Mouse (Mus musculus) E14TG2a.4 (cell line): ENCODE measurements around the gene Bmp8b.

Experiments used
- H3K27me3 ChIP-seq: 2 replicates; pipeline ENCODE4 v1.6.1; 2014; ENCODE audit warnings: low read length, control low read depth; ENCODE audit not compliant: insufficient read depth
- H3K36me3 ChIP-seq: 2 replicates; pipeline ENCODE4 v1.6.1; 2014; ENCODE audit warnings: low read length, control low read depth; ENCODE audit not compliant: insufficient read depth
- H3K4me1 ChIP-seq: replicated peaks from 2 replicates; pipeline ENCODE4 v1.6.1; 2014; ENCODE audit warnings: low read depth, low read length, control low read depth
- H3K4me3 ChIP-seq: replicated peaks from 2 replicates; pipeline ENCODE4 v1.5.1; 2014; ENCODE audit warnings: mild to moderate bottlenecking, low read length
- H3K9me3 ChIP-seq: 2 replicates; pipeline ENCODE4 v1.6.1; 2014; ENCODE audit warnings: low read length, control low read depth
- CTCF ChIP-seq: conservative IDR thresholded peaks from 2 replicates; pipeline ENCODE4 v1.5.1; 2014; ENCODE audit warnings: low read length
- NANOG ChIP-seq: IDR thresholded peaks from 2 replicates; pipeline ENCODE4 v1.6.1; 2014; ENCODE audit warnings: borderline replicate concordance, low read length, mixed read lengths
- POU5F1 ChIP-seq: IDR thresholded peaks from 2 replicates; pipeline ENCODE4 v1.6.1; 2014; ENCODE audit warnings: low read length, borderline replicate concordance

Bmp8b gene

DNA sequence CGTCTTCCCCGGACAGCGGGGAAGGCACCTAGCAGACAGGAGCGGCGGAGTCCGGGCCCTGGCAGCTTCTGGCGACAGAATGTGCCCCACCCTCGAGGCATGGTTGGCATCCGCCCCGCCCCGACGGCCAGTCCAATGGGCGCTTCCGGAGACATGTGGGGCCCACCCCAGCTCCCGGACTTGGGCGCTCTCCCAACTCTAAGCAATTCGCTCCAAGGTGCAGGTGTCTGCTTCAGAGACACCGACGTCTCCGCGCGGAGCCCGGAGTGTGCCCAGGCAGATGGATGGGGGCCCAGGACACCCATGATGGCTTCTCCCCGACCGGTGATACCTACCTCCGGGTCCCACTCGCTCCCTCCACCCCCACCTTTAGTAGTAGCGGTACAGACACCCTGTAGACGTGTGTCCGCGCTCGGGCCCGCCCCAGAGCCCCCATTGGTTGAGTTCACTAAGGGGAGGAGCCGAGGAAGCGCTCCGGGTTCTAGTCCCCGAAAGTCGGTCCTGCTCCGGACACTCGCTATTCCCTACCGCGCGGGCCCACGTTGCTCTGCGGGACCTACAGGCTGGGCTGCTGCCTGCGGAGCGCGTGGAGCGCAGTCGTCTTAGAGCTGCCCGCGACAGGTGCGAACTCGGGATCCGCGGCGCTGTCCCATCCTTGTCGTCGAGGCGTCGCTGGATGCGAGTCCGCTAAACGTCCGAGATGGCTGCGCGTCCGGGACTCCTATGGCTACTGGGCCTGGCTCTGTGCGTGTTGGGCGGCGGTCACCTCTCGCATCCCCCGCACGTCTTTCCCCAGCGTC, at the start of gene Bmp8b:
Gene Bmp8b (plus strand): TSS at position 515 of the 800 bp plus-strand sequence.
- Histone ChIP-seq H3K27me3 (peaks cover 70% of the 10 kb centered on the region), H3K4me1 (peaks cover 8% of the 10 kb centered on the region), H3K4me3 (peak within 1 kb of the TSS; percentile 84), H3K9me3 (no peaks in the 10 kb centered on the region), H3K36me3 (no peaks in the 10 kb centered on the region)
- TF ChIP-seq NANOG (no peak), CTCF (no peak), POU5F1 (no peak)

DNA sequence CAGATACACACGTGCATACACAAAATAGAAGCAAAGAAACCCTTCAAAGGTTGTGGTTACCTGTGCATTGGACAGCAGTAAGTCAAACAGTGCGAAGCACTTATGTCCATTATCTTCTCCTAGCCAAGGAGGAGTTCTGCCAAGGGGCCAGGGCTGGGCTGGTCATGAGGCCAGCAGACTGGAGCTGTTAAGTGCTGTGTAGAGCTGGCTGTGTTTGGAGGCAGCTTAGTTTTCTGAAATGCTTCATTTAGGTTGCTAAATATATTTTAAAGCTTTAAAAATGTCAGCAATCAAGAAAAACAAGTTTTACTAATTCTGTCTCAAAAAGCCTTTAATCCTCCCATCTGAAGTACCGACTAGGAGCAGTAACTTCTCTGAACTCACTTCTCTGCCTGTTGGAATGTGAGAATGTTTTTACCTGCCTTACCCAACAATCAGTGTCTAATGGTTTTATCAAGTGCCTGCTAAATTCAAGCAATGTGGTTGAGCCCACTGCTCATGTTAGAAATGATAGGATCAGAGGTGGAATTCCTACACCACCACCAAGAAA, 48.3 kb upstream of the Bmp8b start:
- Histone ChIP-seq H3K4me1 (peaks cover 14% of the 10 kb centered on the region), H3K9me3 (no peaks in the 10 kb centered on the region), H3K4me3 (no peak overlapping the region), H3K27me3 (no peaks in the 10 kb centered on the region), H3K36me3 (peaks cover 57% of the 10 kb centered on the region)
- TF ChIP-seq POU5F1 (no peak), NANOG (no peak), CTCF (no peak)

DNA sequence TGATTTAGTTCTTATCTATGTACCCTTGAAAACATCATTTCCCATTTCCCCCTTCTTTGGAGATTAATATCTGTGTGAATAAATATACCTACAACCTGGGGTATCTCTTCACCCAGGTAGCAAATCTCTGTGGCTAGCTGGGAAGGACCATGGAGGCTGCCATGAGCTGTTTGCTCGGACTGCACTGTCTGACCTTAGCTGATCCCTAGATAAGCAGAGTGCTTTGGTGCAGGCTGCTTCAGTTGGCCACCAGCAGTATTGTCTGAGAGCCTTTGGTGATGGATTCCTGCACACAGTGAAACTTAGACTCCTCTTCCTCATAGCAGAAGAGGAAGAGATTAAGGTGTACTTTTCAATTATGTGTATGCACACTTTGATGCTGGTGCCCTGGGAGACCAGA, 47.0 kb upstream of the Bmp8b start:
- no peaks in the 10 kb centered on the region for H3K9me3 ChIP-seq
- no peak overlapping the region for H3K4me3 ChIP-seq
- peaks cover 10% of the 10 kb centered on the region for H3K4me1 ChIP-seq
- TF ChIP-seq NANOG (no peak), CTCF (no peak), POU5F1 (no peak)
- 0 out of 2 replicates have a peak, but pooled peaks cover 3% of the 10 kb centered on the region for H3K27me3 ChIP-seq
- H3K36me3 ChIP-seq = peaks cover 44% of the 10 kb centered on the region

DNA sequence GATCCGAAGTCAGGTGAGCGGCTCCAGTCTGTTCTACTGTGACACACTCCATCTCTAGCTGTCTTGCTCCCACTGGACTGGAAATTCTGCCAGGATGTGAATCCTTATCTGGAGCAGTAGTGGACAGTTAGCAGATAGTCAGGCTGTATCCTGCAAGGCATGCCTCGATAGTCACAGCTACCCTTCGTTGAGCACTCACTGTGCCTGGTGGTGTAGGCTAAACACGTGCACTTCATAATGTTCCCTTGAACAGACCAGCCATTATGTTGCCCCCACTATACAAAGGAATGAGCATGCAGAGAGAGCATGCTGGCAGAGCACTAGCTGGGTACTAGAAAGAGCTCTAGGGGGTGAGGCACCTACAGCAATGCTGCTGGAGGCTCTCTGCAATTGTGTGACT, 43.2 kb upstream of the Bmp8b start:
- Histone ChIP-seq H3K36me3 (peaks cover 7% of the 10 kb centered on the region; the same call in 1 of the 2 replicates), H3K4me3 (no peak overlapping the region), H3K4me1 (peaks cover 8% of the 10 kb centered on the region), H3K27me3 (peaks cover 5% of the 10 kb centered on the region), H3K9me3 (no peaks in the 10 kb centered on the region)
- TF ChIP-seq POU5F1 (no peak), NANOG (no peak), CTCF (no peak)

DNA sequence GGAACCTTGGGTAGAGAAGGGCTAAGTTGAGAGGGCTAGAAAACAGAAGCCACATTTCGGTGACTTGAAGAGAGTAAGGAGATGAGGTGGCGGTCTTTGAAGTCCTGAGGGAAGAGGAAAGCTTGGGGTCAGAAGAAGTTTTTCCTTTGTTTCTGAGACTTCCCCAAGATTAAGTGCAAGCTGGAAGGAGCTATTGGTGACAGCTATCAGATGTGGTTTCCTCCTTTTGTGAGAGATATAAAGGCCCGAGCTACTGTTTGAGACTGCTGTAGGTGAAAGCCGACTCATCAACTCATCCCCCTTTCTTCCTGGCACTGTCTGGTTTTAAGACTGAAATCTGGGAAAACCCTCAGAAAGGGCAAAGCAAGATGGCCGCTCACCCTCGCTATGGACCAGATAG, 36.3 kb upstream of the Bmp8b start:
- Histone ChIP-seq H3K9me3 (no peaks in the 10 kb centered on the region), H3K36me3 (no peaks in the 10 kb centered on the region), H3K27me3 (peaks cover 30% of the 10 kb centered on the region), H3K4me3 (no peak overlapping the region), H3K4me1 (no peaks in the 10 kb centered on the region; the same call in 1 of the 2 replicates)
- no peak for TF ChIP-seq NANOG
- TF ChIP-seq CTCF = no peak
- TF ChIP-seq POU5F1 = no peak

DNA sequence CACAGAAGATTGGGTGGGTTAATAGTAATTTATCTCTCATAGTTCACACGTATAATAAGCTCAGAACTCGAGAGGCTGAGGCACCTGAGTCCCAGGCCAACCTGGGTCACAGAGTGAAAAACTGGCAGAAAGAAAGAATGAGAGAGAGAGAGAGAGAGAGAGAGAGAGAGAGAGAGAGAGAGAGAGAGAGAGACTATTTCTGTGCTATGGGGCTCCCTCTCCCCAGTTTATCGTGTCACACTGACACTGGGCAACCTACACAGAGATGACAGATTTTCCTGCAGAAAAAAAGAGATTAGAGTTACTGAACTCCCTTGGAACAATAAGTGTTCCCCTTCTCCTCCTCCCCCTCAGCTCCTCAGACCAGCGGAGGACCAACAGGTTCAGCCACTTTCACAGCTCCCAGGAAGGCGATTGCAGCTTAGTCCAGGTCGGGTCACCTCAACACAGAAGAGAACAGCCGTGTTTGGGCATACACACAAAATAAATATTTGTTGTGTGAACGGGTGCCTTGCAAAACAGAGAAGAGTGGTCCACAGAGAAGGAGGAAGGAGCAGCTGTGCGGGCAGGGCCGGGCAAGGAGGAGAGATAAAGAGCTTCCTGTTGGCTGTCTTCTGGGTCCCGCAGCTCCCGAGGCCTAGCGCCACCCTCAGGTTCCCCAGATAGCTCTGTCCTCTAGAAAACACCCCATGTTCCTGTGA, 33.5 kb upstream of the Bmp8b start:
- H3K27me3 ChIP-seq = peaks cover 37% of the 10 kb centered on the region
- TF ChIP-seq CTCF = no peak
- H3K4me3 ChIP-seq = no peak overlapping the region
- no peaks in the 10 kb centered on the region for H3K36me3 ChIP-seq
- no peaks in the 10 kb centered on the region for H3K9me3 ChIP-seq
- no peaks in the 10 kb centered on the region; the same call in 1 of the 2 replicates for H3K4me1 ChIP-seq

DNA sequence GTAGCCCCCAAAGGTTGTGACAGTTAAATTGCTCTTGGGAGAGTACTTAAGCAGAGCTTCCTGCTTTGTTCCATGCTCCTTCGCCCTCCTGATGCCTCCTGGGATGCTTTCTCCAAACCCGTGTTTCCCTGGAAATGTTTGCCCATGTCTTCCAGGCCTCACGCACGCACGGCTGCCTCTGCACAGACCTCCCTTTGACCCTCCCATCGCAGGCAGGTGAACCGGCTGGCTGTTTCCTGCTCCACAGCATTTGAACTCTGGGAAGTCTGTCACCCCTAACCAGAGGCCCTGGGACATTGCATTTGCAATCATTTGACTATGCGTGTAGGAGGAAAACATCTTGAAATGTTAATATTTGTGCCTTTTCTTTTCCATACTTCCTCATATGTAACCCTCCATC, 28.0 kb upstream of the Bmp8b start:
- H3K4me3 ChIP-seq = no peak overlapping the region
- H3K9me3 ChIP-seq = no peaks in the 10 kb centered on the region
- no peaks in the 10 kb centered on the region; the same call in 1 of the 2 replicates for H3K4me1 ChIP-seq
- TF ChIP-seq CTCF = no peak
- no peak for TF ChIP-seq POU5F1
- no peak for TF ChIP-seq NANOG
- H3K36me3 ChIP-seq = no peaks in the 10 kb centered on the region
- H3K27me3 ChIP-seq = peaks cover 36% of the 10 kb centered on the region

DNA sequence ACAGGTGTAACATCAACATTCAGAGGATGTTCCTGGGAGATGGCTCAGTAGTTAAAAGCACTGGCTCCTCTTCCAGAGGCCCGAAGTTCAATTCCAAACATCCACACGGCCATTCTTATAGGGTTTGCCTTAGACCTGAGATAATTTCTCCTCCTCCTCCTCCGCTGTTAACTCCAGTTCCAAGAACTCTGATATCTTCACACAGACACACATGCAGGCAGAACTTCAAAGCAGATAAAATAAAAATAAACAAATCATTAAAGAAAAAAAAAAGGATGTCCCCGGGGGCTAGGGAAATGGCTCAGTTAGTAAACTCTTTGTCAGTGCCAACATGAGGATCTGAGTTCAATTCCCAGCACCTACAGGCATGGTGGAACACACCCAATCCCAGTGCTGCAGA, 26.7 kb upstream of the Bmp8b start:
- TF ChIP-seq CTCF (no peak), NANOG (no peak), POU5F1 (no peak)
- Histone ChIP-seq H3K9me3 (no peaks in the 10 kb centered on the region), H3K27me3 (peaks cover 40% of the 10 kb centered on the region), H3K4me3 (no peak overlapping the region), H3K4me1 (peaks cover 6% of the 10 kb centered on the region), H3K36me3 (no peaks in the 10 kb centered on the region)
